Mouse (Mus musculus) bone marrow, adult 2 months (tissue): Measurements from ENCODE around the gene Gm44579.

Experiments used
- CTCF ChIP-seq: fragments of 200-500 bp; IDR thresholded peaks from 2 replicates; pipeline ENCODE4 v1.5.1; 2011; ENCODE audit warnings: low read length, control low read depth; ENCODE audit not compliant: control insufficient read depth, insufficient read depth
- POLR2A ChIP-seq: fragments of 200-500 bp; IDR thresholded peaks from 2 replicates; pipeline ENCODE4 v1.6.1; 2011; ENCODE audit warnings: low read depth, mild to moderate bottlenecking, control low read depth, low read length, borderline replicate concordance; ENCODE audit not compliant: control insufficient read depth

DNA sequence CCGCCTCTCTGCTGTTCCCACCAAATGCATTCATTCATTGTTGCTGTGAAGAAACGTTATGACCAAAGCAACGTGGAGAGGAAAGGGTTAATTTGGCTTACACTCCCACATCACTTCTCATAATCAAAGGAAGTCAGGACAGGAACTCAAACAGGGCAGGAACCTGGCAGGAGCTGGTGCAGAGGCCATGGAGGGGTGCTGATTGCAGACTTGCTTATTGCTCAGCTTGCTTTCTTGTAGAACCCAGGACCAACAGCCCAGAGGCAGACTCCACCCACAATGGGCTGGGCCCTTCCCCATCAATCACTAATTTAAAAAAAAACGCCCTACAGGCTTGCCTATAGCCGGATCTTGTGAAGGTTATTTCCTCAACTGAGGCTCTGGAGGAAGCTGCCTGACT lies 6.6 kb downstream of the Gm44579 start:
- TF ChIP-seq CTCF (no peak), POLR2A (no peak)
